Mouse (Mus musculus): ENCODE data around the gene Gsx2. TPM values are rescaled to one million over a fixed set of nuclear protein-coding genes. Genes with fewer than 3 reads are reported as not detected.
A peak's percentile ranks its signal among the peaks of the same experiment; 100 is the strongest.

Gene Gsx2
- under 1 TPM in 1 of 2 experiments, not detected in 1; 0.76 TPM for total RNA-seq (2021)

GRCm38 (mm10) chr5:75075383-75075941 lies at the start of gene Gsx2:
Gsx2 (plus strand) TSS chr5:75075601.
- no peak for DNase-seq

- DNase-seq, result no peak
These were observed 39.9 kb upstream of the Gsx2 start for GRCm38 (mm10) chr5:75035475-75035874.

- DNase-seq, result no peak
These were observed 36.1 kb upstream of the Gsx2 start for GRCm38 (mm10) chr5:75039307-75039706.

GRCm38 (mm10) chr5:75043011-75043445 lies 32.4 kb upstream of the Gsx2 start:
- DNase-seq, result no peak

GRCm38 (mm10) chr5:75043621-75044301 lies 31.6 kb upstream of the Gsx2 start:
- DNase-seq, result peak in 1 of 2 experiments; percentile 26

GRCm38 (mm10) chr5:75044310-75044904 lies 31.0 kb upstream of the Gsx2 start, which contains the start of gene Chic2:
Chic2 (minus strand) TSS chr5:75044774.
- DNase-seq, result peak; percentile 75 to 80

- no peak for DNase-seq
These were observed 30.0 kb upstream of the Gsx2 start for GRCm38 (mm10) chr5:75045371-75045770.

GRCm38 (mm10) chr5:75046681-75047321 lies 28.6 kb upstream of the Gsx2 start:
- no peak for DNase-seq

- DNase-seq, result no peak
These were observed 24.3 kb upstream of the Gsx2 start for GRCm38 (mm10) chr5:75051109-75051508.

GRCm38 (mm10) chr5:75063177-75063576 lies 12.2 kb upstream of the Gsx2 start:
- DNase-seq, result no peak

- no peak for DNase-seq
These were observed 8.7 kb upstream of the Gsx2 start for GRCm38 (mm10) chr5:75066715-75067114.

GRCm38 (mm10) chr5:75067125-75067756 lies 8.2 kb upstream of the Gsx2 start:
- DNase-seq, result peak in 1 of 2 experiments; percentile 32

GRCm38 (mm10) chr5:75070132-75070531 lies 5.3 kb upstream of the Gsx2 start:
- no peak for DNase-seq

- no peak for DNase-seq
These were observed 4.6 kb upstream of the Gsx2 start for GRCm38 (mm10) chr5:75070656-75071375.

- DNase-seq, result no peak
These were observed 3.5 kb upstream of the Gsx2 start for GRCm38 (mm10) chr5:75071951-75072350.

GRCm38 (mm10) chr5:75072532-75072931 lies 2.9 kb upstream of the Gsx2 start:
- no peak for DNase-seq

- no peak for DNase-seq
These were observed 2.2 kb upstream of the Gsx2 start for GRCm38 (mm10) chr5:75073167-75073566.

- DNase-seq, result no peak
These were observed 1.7 kb upstream of the Gsx2 start for GRCm38 (mm10) chr5:75073684-75074083.

GRCm38 (mm10) chr5:75074132-75074531 lies 1.3 kb upstream of the Gsx2 start:
- DNase-seq, result no peak

- DNase-seq, result no peak
These were observed 641 bp upstream of the Gsx2 start for GRCm38 (mm10) chr5:75074537-75075382.
